Mouse (Mus musculus) megakaryocyte progenitor cell, adult 5-6 weeks (primary cell): ENCODE results near the gene Ccr5. TPM values are rescaled to one million over a fixed set of nuclear protein-coding genes. Genes with fewer than 3 reads are reported as not detected.
A peak's percentile ranks its signal among the peaks of the same experiment; 100 is the strongest.

Experiments
- ATAC-seq: replicated peaks from 2 replicates; pipeline ENCODE4 v1.8.0; 2016; ENCODE audit warnings: mild to moderate bottlenecking, moderate TSS enrichment, inconsistent platforms; ENCODE audit not compliant: poor library complexity
- total RNA-seq, 2 experiments: library from RNA; stranded (forward) in 1 of 2; stranded (reverse) in 1 of 2; fragments of 157-497, 149-512 nt in 1 of 2; fragments of 200-1000 nt in 1 of 2; gene quantifications; 2 replicates each; pipeline versions ENCODE4 v1.2.3 to v1.2.4; 2015 to 2017

Gene Ccr5
- total RNA-seq, 2 experiments from 2014 or later: 0.39 to 0.87 TPM

DNA sequence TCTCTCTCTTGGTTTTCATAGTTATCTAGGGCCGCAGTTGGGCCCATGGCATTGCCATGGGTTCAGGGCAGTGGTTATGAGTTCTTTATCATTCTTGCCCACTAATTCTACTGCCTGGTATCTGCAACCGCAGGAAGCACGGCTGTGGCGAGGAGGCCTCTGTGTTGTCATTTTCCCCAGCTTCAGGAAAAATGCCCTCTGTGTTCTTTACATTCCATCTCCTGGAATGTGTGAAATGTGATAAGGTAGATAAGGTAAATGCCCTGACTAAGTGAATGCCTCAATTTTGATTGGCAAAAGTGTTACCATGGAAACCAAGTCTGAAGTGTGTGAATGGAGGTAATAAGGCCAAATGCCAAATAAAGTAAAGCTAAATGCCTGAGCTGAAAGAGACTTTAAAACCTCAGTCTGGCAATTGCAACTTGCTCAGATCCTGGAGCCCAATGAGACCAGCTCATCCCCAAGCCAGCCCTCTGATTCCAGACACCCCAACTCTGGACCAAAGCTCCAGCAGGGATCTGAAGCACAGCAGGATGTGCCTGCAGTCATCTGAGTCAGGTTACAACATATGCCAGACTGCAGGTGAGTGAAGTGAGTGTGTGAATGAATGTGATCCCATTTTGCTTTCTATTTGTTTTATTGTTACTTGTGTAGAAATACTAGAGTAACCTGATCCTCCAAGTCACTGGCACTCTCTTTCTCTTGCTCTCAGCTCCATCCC is 16.9 kb downstream of the Ccr5 start:
- ATAC-seq: peak; percentile 99

DNA sequence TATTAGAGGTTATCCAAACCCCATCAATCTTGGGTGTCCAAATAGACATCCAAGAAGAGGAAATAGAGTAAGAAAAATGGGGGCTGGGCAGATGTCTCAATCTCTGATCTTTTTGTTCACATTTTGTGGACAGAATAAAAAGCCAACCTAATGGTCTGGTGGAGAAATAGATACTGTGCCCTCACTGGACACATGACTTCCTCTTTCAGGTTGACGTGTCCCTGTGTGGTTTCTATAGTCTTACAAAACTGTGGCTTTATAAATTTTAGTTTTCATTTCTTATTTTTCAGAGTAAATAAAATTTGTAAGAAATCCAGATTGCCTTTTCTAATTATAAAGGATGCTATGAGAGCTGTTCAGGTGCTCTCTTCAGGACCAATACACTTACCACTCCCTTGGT is 22.3 kb downstream of the Ccr5 start:
- ATAC-seq: peak; percentile 96

DNA sequence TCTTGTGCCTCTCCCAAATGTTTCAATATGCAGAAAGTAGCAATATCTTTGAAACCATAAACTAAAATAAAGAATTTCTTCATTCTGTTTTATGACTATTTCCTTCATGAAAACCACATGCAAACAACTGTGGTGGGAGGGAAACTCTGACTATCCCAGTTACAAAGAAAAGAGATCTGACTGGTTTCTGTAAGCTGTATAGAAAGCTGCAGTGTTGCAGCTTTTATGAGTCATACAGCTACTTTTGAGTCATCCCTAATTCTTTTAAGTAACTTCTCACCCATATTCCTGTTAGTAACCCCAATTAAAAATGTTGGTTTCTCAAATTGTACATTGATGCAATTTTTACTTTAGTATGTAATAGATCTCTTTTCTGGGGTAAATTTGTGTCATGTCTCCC is 25.0 kb downstream of the Ccr5 start:
- peak; percentile 52 for ATAC-seq

Other genes with a start within 250 kb of the Ccr5 start
- gene Ccr1, start 152.9 kb upstream of the Ccr5 start, total RNA-seq (2015): 4.5 and 5.1 TPM in 2 replicates
- gene Ccr1, start 152.9 kb upstream of the Ccr5 start, total RNA-seq (2017): 3.1 and 3.6 TPM in 2 replicates
- gene Ccr1l1, start 143.1 kb upstream of the Ccr5 start, total RNA-seq (2015): 0.24 TPM in 1 of 2 replicates, not detected in the other
- gene Ccr1l1, start 143.1 kb upstream of the Ccr5 start, total RNA-seq (2017): not detected in 2 replicates
- gene Ccr3, start 99.6 kb upstream of the Ccr5 start, total RNA-seq (2015): 0.42 and 0.49 TPM in 2 replicates
- gene Ccr3, start 99.6 kb upstream of the Ccr5 start, total RNA-seq (2017): 0.42 and 0.57 TPM in 2 replicates
- 75.3 and 101 TPM in 2 replicates for gene Ccr2, start 19.6 kb upstream of the Ccr5 start, total RNA-seq (2015)
- gene Ccr2, start 19.6 kb upstream of the Ccr5 start, total RNA-seq (2017): 102 and 119 TPM in 2 replicates
- 12.7 and 14.2 TPM in 2 replicates for gene 2010315B03Rik, start 191.2 kb downstream of the Ccr5 start, total RNA-seq (2015)
- 12.0 and 16.8 TPM in 2 replicates for gene 2010315B03Rik, start 191.2 kb downstream of the Ccr5 start, total RNA-seq (2017)